Mouse (Mus musculus): ENCODE data around the gene Rps6kb1. TPM values are rescaled to one million over a fixed set of nuclear protein-coding genes. Genes with fewer than 3 reads are reported as not detected.
A peak's percentile ranks its signal among the peaks of the same experiment; 100 is the strongest.

Gene Rps6kb1
- total and polyA plus RNA-seq, 3 experiments: 45.2 to 110 (median 76.9) TPM

DNA sequence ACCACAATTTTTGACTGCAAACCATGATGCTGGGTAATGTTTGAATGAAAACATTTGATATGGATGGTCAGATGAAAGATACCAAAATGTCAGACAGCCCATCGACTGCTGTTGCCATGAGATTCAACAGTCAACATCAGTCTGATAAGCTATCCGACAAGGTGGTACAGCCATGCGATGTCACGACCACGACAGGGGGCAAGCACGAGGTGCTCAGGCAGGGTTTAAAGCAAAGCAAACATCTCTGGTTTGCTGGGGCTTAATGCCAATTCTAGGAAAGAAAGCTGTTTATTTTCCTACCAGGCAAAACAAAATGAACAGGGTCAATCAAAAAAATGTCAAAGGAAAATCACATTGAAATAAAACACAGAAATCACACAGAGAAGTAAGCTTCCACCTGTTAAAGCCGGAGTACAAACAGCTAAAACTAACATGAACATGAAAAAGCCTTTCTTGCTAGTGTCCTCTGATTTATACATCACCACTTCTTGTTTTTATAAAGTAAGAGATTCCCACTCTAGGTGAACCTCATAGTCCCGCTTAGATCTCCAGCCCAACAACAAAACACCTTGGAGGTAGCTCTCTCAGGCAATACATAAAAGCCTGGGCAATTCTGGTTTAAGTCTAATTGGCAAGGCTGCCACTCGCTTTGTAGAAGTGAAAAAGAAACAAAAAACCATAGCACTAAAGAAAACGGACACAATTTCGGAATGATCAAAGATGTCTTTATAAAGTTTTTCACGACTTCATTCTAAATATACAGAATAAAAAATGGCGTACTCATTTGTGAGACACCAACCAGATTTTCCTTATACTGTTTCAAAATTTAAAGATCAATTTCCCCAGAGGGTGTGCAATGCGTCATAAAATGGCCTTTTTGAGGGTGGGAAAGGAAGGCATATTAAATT, 39.6 kb upstream of the Rps6kb1 start:
- dilution Hi-C loops (cut with MboI; ENCODE audit: extremely low pct_ligation_motif_present, extremely low pct_unique_long_range_greater_than_20kb, low sequenced_read_pairs): no loop called here

DNA sequence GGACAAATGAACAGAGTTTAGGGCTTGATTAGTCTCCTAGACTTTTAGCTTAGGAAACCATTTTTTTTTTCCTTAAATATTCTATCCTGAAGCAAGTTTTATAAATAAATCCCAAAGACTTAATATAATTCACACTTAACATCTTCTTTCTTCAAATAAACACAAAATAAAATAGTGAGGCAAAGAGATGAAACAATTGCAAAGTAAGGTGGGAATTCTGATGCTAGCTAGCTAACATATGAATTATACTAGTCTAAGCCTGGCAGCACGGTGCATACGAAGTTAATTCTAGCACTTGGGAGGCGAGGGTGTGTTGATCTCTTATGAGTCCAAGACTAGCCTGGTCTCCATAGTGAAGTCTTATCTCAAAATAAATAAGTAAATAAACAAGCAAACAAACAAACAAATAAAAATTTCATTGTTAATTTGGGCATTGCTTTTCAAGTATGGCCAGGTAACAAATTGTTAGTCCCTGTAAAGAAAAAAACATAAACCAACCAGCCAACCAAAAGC, 38.8 kb upstream of the Rps6kb1 start:
- H3K4me3 ChIP-seq (replicated peaks in 1 of 3; ENCODE audit: low read depth in 2 of 3, low read length in 2 of 3, poor library complexity in 1 of 3): peak overlapping the region; percentile 24 to 81 (median 76)
- peaks cover 25% of the 10 kb centered on the region for H3K79me2 ChIP-seq (replicated peaks; ENCODE audit: control insufficient read depth, extremely low read depth, insufficient read depth, poor library complexity, severe bottlenecking)
- H3K4me2 ChIP-seq (ENCODE audit: insufficient read depth, low read depth, poor library complexity, severe bottlenecking): peak overlapping the region; percentile 92
- peak overlapping the region; percentile 99 for H3K9ac ChIP-seq (ENCODE audit: insufficient read depth, low read depth)
- no peaks in the 10 kb centered on the region for H3K9me3 ChIP-seq (replicated peaks; ENCODE audit: low read length)
- H3K27me3 ChIP-seq (replicated peaks): no peaks in the 10 kb centered on the region
- H3K27ac ChIP-seq (ENCODE audit: insufficient read depth, low read depth): peak overlapping the region; percentile 93
- dilution Hi-C loops (cut with MboI; ENCODE audit: extremely low pct_ligation_motif_present, extremely low pct_unique_long_range_greater_than_20kb, low sequenced_read_pairs) (no loop called here), in situ Hi-C loops (cut with MboI; ENCODE audit: low pct_ligation_motif_present, low pct_unique_long_range_greater_than_20kb, low sequenced_read_pairs) (loop anchor here (5.0 kb wide), 1 partner anchor 39 kb away; no protein-coding TSS in a partner anchor)
- no peak for DNase-seq (ENCODE audit: extremely low read depth)
- H3K4me1 ChIP-seq (ENCODE audit: control insufficient read depth in 1 of 2, insufficient read depth in 2 of 2): peaks cover 13 to 56% of the 10 kb centered on the region in 2 experiments
- H3K36me3 ChIP-seq (replicated peaks in 1 of 2; ENCODE audit: control insufficient read depth in 1 of 2, insufficient read depth in 1 of 2, low read length in 1 of 2): peaks cover 3 to 10% of the 10 kb centered on the region in 2 experiments
- TF ChIP-seq JUND (conservative IDR thresholded peaks at IDR 0.05; ENCODE audit: low read depth, low read length): no peak
- no peak for TF ChIP-seq ELF1 (IDR thresholded peaks at IDR 0.05; ENCODE audit: low read depth, low read length)
- no peak for TF ChIP-seq PAX5 (IDR thresholded peaks at IDR 0.05; ENCODE audit: low read length)
- TF ChIP-seq ETS1 (conservative IDR thresholded peaks at IDR 0.05; ENCODE audit: low read depth, low read length): no peak
- TF ChIP-seq MAX (IDR thresholded peaks at IDR 0.05; ENCODE audit: low read length): no peak
- TF ChIP-seq ZC3H11A (IDR thresholded peaks at IDR 0.05; ENCODE audit: low read depth, low read length): no peak
- TF ChIP-seq SIN3A (IDR thresholded peaks at IDR 0.05; ENCODE audit: low read length): no peak; the same call in 1 of the 2 replicates
- 0 out of 2 replicates have a peak, but pooled peaks have one; percentile 2 for TF ChIP-seq KAT2A (IDR thresholded peaks at IDR 0.05; ENCODE audit: insufficient replicate concordance, low read length)
- TF ChIP-seq ZNF384 (IDR thresholded peaks at IDR 0.05; ENCODE audit: low read depth, low read length): 0 out of 2 replicates have a peak, but pooled peaks have one; percentile 26
- TF ChIP-seq TBP (conservative IDR thresholded peaks at IDR 0.05; ENCODE audit: low read depth, low read length): no peak
- TF ChIP-seq MYC (IDR thresholded peaks at IDR 0.05; ENCODE audit: low read depth, low read length): no peak; the same call in 1 of the 2 replicates
- no peak for TF ChIP-seq GABPA (IDR thresholded peaks at IDR 0.05; ENCODE audit: insufficient replicate concordance, low read depth, low read length)
- TF ChIP-seq USF2 (conservative IDR thresholded peaks at IDR 0.05; ENCODE audit: low read depth, low read length): no peak
- no peak for TF ChIP-seq CHD2 (IDR thresholded peaks at IDR 0.05; ENCODE audit: low read length)
- TF ChIP-seq MAFK (IDR thresholded peaks at IDR 0.05; ENCODE audit: insufficient replicate concordance, low read length): no peak
- TF ChIP-seq MXI1 (IDR thresholded peaks at IDR 0.05; ENCODE audit: low read depth, low read length): no peak
- no peak for TF ChIP-seq IRF4 (IDR thresholded peaks at IDR 0.05; ENCODE audit: low read depth, low read length)

More for the DNA sequence above, 39.6 kb upstream of the Rps6kb1 start:
- Histone ChIP-seq H3K4me3 (replicated peaks in 1 of 3; ENCODE audit: low read depth in 2 of 3, low read length in 2 of 3, poor library complexity in 1 of 3) (peak overlapping the region; percentile 76 to 91 (median 81)), H3K4me1 (ENCODE audit: control insufficient read depth in 1 of 2, insufficient read depth in 2 of 2) (peaks cover 8 to 52% of the 10 kb centered on the region in 2 experiments), H3K9ac (ENCODE audit: insufficient read depth, low read depth) (peak overlapping the region; percentile 99), H3K36me3 (replicated peaks in 1 of 2; ENCODE audit: control insufficient read depth in 1 of 2, insufficient read depth in 1 of 2, low read length in 1 of 2) (peaks cover 3 to 12% of the 10 kb centered on the region in 2 experiments), H3K27ac (ENCODE audit: insufficient read depth, low read depth) (peak overlapping the region; percentile 95), H3K9me3 (replicated peaks; ENCODE audit: low read length) (no peaks in the 10 kb centered on the region), H3K4me2 (ENCODE audit: insufficient read depth, low read depth, poor library complexity, severe bottlenecking) (peak overlapping the region; percentile 99), H3K27me3 (replicated peaks) (no peaks in the 10 kb centered on the region), H3K79me2 (replicated peaks; ENCODE audit: control insufficient read depth, extremely low read depth, insufficient read depth, poor library complexity, severe bottlenecking) (peaks cover 25% of the 10 kb centered on the region)
- in situ Hi-C loops (cut with MboI; ENCODE audit: low pct_ligation_motif_present, low pct_unique_long_range_greater_than_20kb, low sequenced_read_pairs): loop anchor here (5.0 kb wide), 1 partner anchor 38 kb away; no protein-coding TSS in a partner anchor
- DNase-seq (ENCODE audit: extremely low read depth): no peak
- TF ChIP-seq ELF1 (IDR thresholded peaks at IDR 0.05; ENCODE audit: low read depth, low read length): no peak
- no peak for TF ChIP-seq NRF1 (IDR thresholded peaks at IDR 0.05; ENCODE audit: low read depth, low read length)
- no peak for TF ChIP-seq MAZ (IDR thresholded peaks at IDR 0.05; ENCODE audit: low read depth, low read length)
- TF ChIP-seq ZC3H11A (IDR thresholded peaks at IDR 0.05; ENCODE audit: low read depth, low read length): no peak
- TF ChIP-seq CTCF (conservative IDR thresholded peaks at IDR 0.05 in 1 of 2, IDR thresholded peaks at IDR 0.05 in 1 of 2; ENCODE audit: low read depth in 2 of 2, low read length in 2 of 2): no peak
- TF ChIP-seq KAT2A (IDR thresholded peaks at IDR 0.05; ENCODE audit: insufficient replicate concordance, low read length): no peak
- no peak for TF ChIP-seq NELFE (IDR thresholded peaks at IDR 0.05; ENCODE audit: low read depth, low read length)
- TF ChIP-seq POLR2A (IDR thresholded peaks at IDR 0.05; ENCODE audit: low read depth, low read length): no peak; the same call in none of the 2 replicates
- no peak for TF ChIP-seq USF1 (IDR thresholded peaks at IDR 0.05; ENCODE audit: low read depth, low read length)
- TF ChIP-seq SIN3A (IDR thresholded peaks at IDR 0.05; ENCODE audit: low read length): peak; percentile 88; the same call in 1 of the 2 replicates
- TF ChIP-seq ZNF384 (IDR thresholded peaks at IDR 0.05; ENCODE audit: low read depth, low read length): no peak
- TF ChIP-seq UBTF (IDR thresholded peaks at IDR 0.05; ENCODE audit: low read depth, low read length): no peak
- no peak; the same call in 1 of the 2 replicates for TF ChIP-seq TBP (conservative IDR thresholded peaks at IDR 0.05; ENCODE audit: low read depth, low read length)
- peak; percentile 18 for TF ChIP-seq POLR2AphosphoS2 (IDR thresholded peaks at IDR 0.05; ENCODE audit: low read depth, low read length)
- no peak for TF ChIP-seq ZKSCAN1 (IDR thresholded peaks at IDR 0.05; ENCODE audit: borderline replicate concordance, low read depth, low read length)
- TF ChIP-seq EP300 (IDR thresholded peaks at IDR 0.05; ENCODE audit: low read length): no peak
- no peak for TF ChIP-seq USF2 (conservative IDR thresholded peaks at IDR 0.05; ENCODE audit: low read depth, low read length)
- TF ChIP-seq RCOR1 (conservative IDR thresholded peaks at IDR 0.05; ENCODE audit: low read depth, low read length): no peak
- no peak for TF ChIP-seq HCFC1 (IDR thresholded peaks at IDR 0.05; ENCODE audit: low read depth, low read length)
- peak; percentile 83 for TF ChIP-seq MAX (IDR thresholded peaks at IDR 0.05; ENCODE audit: low read length)
- no peak for TF ChIP-seq JUND (conservative IDR thresholded peaks at IDR 0.05; ENCODE audit: low read depth, low read length)
- TF ChIP-seq E2F4 (IDR thresholded peaks at IDR 0.05; ENCODE audit: insufficient replicate concordance, low read depth, low read length): no peak
- TF ChIP-seq JUN (IDR thresholded peaks at IDR 0.05; ENCODE audit: insufficient read depth, low read depth, low read length): no peak
- TF ChIP-seq GABPA (IDR thresholded peaks at IDR 0.05; ENCODE audit: insufficient replicate concordance, low read depth, low read length): no peak
- no peak; the same call in 1 of the 2 replicates for TF ChIP-seq RAD21 (IDR thresholded peaks at IDR 0.05; ENCODE audit: low read depth, low read length)
- TF ChIP-seq TCF12 (IDR thresholded peaks at IDR 0.05; ENCODE audit: low read depth, low read length): no peak
- TF ChIP-seq BHLHE40 (IDR thresholded peaks at IDR 0.05; ENCODE audit: low read depth, low read length): no peak
- TF ChIP-seq CHD2 (IDR thresholded peaks at IDR 0.05; ENCODE audit: low read length): peak; percentile 26; the same call in 1 of the 2 replicates
- no peak for TF ChIP-seq MAFK (IDR thresholded peaks at IDR 0.05; ENCODE audit: insufficient replicate concordance, low read length)
- peak; percentile 94 for TF ChIP-seq CHD1 (IDR thresholded peaks at IDR 0.05; ENCODE audit: low read depth, low read length)
- peak; percentile 72; the same call in 1 of the 2 replicates for TF ChIP-seq MYC (IDR thresholded peaks at IDR 0.05; ENCODE audit: low read depth, low read length)
- no peak for TF ChIP-seq PAX5 (IDR thresholded peaks at IDR 0.05; ENCODE audit: low read length)
- peak; percentile 81 for TF ChIP-seq MXI1 (IDR thresholded peaks at IDR 0.05; ENCODE audit: low read depth, low read length)
